Mouse (Mus musculus) neural tube, embryonic 12.5 days (tissue): Measurements from ENCODE around the gene Prkn. TPM values are rescaled to one million over a fixed set of nuclear protein-coding genes. Genes with fewer than 3 reads are reported as not detected.

Experiments used
- ATAC-seq: fragments of 200-750 bp; cut with Nextera tagmentation; 2 replicates; pipeline ENCODE4 v1.8.0; 2017; ENCODE audit warnings: low read depth, mild to moderate bottlenecking, moderate TSS enrichment, moderate library complexity; ENCODE audit not compliant: low FRiP score
- H3K27ac ChIP-seq: fragments of 300-500 bp; sonication (generic); 2 replicates; pipeline ENCODE4 v1.5.1; 2016
- H3K27me3 ChIP-seq: fragments of 300-500 bp; sonication (generic); replicated peaks from 2 replicates; pipeline ENCODE4 v1.6.1; 2016; ENCODE audit warnings: mild to moderate bottlenecking
- H3K36me3 ChIP-seq: fragments of 300-500 bp; sonication (generic); 2 replicates; pipeline ENCODE4 v1.6.1; 2016; ENCODE audit warnings: mild to moderate bottlenecking
- H3K4me1 ChIP-seq: fragments of 300-500 bp; sonication (generic); 2 replicates; pipeline ENCODE4 v1.6.1; 2016
- H3K4me2 ChIP-seq: fragments of 300-500 bp; sonication (generic); replicated peaks from 2 replicates; pipeline ENCODE4 v1.6.1; 2016; ENCODE audit warnings: mild to moderate bottlenecking
- H3K4me3 ChIP-seq: fragments of 300-500 bp; sonication (generic); 2 replicates; pipeline ENCODE4 v1.5.1; 2016
- H3K9ac ChIP-seq: fragments of 300-500 bp; sonication (generic); 2 replicates; pipeline ENCODE4 v1.6.1; 2016; ENCODE audit warnings: mild to moderate bottlenecking
- H3K9me3 ChIP-seq: fragments of 300-500 bp; sonication (generic); 2 replicates; pipeline ENCODE4 v1.6.1; 2016; ENCODE audit warnings: mild to moderate bottlenecking
- WGBS: fragments of 180-500 bp; shearing (Covaris S2); methylation state at CpG from one replicate; pipeline ENCODE4 v1.1.7; 2016; 5-methylcytosine and 5-hydroxymethylcytosine counted together
- polyA plus RNA-seq: library from polyadenylated mRNA; unstranded; fragments of >200 nt; fragmentation: Nextera tagmentation; extraction: Ambion mirVana; gene quantifications from 2 replicates; pipeline ENCODE4 v1.2.1, GENCODE M21; 2016

Prkn gene
- polyA plus RNA-seq, 1 experiment from 2014 or later: 2.0 TPM

DNA sequence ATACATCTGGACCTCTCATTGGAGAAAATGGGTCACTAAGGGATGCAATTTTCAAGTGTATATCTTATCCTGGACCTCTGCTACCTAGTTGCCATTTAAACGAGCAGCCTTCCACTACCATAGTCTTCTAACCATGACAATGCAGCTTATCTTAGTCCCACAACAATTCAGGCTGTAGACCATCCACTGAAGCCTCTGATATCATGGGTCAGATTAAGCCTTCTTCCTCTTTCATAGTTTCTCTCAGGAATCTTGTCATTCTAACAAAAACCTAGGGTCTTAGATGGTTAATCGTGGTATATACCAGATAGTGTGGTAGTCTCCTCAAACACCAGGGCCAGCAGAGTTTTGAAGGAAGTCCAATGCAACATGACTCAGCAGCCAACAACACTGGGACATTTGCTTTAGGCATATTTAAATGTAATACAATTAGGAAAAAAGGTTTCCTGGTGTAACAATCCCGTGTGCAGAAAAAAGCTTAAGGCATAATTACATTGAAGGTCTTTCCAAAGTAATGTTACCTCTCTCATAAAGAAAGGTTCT, 61.6 kb downstream of the Prkn start:
- 88% methylated on average over 3 of the region's 3 CpGs for WGBS
- no peak overlapping the region for H3K4me2 ChIP-seq
- H3K9me3 ChIP-seq: no peaks in the 10 kb centered on the region
- H3K27me3 ChIP-seq: no peaks in the 10 kb centered on the region
- no peaks in the 10 kb centered on the region for H3K4me1 ChIP-seq
- no peak overlapping the region for H3K4me3 ChIP-seq
- H3K9ac ChIP-seq: no peak overlapping the region
- no peak overlapping the region for H3K27ac ChIP-seq
- ATAC-seq: no peak
- H3K36me3 ChIP-seq: no peaks in the 10 kb centered on the region

DNA sequence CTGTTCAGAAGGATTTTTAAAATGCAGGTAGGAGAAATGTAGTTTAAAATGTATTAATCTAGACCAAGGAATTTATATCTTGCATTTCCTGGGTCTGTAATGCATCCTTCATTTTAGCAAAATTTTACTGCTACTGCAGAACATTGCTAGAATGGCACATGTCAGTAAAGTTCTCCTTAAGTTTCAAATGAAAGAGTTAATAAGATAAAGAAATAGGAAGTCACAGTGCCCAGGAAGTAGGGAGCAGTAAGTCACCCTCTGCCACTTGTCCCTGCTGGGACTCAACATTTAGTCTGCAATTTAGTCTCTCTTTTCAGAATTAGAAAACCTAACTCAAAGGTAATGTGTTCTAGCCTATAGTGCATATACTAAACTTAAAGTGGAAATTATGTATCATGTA, 96.5 kb downstream of the Prkn start:
- no peak for ATAC-seq
- Histone ChIP-seq H3K9ac (no peak overlapping the region), H3K9me3 (no peaks in the 10 kb centered on the region), H3K36me3 (no peaks in the 10 kb centered on the region), H3K4me1 (no peaks in the 10 kb centered on the region; the same call in 1 of the 2 replicates), H3K27ac (no peak overlapping the region), H3K4me3 (no peak overlapping the region), H3K4me2 (no peak overlapping the region), H3K27me3 (no peaks in the 10 kb centered on the region)

DNA sequence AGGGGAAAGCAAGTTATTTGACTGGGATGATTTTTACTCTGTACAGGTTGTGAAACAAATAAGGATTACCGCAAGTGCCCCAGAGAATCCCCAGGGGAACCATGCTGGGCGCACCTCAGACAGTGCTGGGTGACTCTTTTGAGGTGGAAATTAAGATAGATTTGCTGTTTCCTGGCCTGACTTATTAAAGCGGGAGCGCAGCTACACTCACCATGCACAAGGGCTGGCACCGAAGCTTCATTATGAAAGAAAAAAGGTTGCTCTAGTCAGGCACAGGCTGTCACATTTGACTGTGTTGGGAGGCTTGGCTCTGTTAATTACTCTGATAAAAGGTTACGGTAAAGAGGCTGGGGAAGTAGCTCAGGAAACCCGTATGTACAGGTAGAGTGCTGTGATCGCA, 97.7 kb downstream of the Prkn start:
- Histone ChIP-seq H3K27me3 (no peaks in the 10 kb centered on the region), H3K4me1 (no peaks in the 10 kb centered on the region; the same call in 1 of the 2 replicates), H3K27ac (no peak overlapping the region), H3K36me3 (no peaks in the 10 kb centered on the region), H3K9me3 (no peaks in the 10 kb centered on the region), H3K9ac (no peak overlapping the region), H3K4me3 (no peak overlapping the region), H3K4me2 (no peak overlapping the region)
- ATAC-seq: no peak
- WGBS: 38% methylated on average over 8 of the region's 8 CpGs

DNA sequence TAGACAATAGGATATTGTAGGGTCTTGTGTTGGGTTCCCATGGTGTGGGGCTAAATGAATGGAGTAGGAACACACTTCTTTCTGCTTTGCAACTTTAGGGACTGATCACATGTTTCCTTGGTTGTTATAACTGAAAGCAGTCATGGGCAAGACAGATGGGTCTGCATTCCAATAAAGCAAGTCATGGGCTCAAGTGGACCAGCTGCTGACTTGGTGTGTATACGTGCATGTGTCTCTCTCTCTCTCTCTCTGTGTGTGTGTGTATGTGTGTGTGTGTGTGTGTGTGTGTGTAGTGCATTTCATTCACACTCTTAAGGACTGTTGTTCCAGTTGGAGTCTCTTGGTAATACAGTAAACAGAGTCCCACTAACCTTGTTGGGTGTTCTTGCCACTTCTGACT, 98.6 kb downstream of the Prkn start:
- Histone ChIP-seq H3K4me2 (no peak overlapping the region), H3K27me3 (no peaks in the 10 kb centered on the region), H3K4me1 (no peaks in the 10 kb centered on the region; the same call in 1 of the 2 replicates), H3K9me3 (no peaks in the 10 kb centered on the region), H3K9ac (no peak overlapping the region), H3K27ac (no peak overlapping the region), H3K4me3 (no peak overlapping the region), H3K36me3 (no peaks in the 10 kb centered on the region)
- WGBS: 59% methylated on average over 1 of the region's 1 CpGs
- ATAC-seq: no peak

DNA sequence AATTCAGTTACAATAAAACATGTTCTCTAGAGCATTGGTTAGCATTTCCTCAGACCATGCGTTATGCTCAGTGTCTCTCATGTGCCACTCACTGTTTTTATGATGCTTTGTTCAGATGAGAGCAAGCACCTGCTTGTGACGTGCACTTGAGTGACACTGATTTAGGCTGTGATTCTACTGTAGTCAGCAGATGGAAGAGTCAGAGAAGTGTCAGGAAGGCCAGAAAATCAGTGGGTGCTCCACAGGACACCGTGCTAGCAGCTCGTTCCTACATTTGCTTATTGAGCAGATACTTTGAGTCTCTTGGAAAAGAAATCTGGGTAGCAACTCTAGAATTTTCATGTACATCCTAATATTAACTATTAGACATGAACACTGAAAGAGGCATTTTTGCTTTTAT, 106.4 kb downstream of the Prkn start:
- Histone ChIP-seq H3K4me3 (no peak overlapping the region), H3K36me3 (no peaks in the 10 kb centered on the region), H3K9ac (no peak overlapping the region), H3K4me1 (no peaks in the 10 kb centered on the region), H3K9me3 (no peaks in the 10 kb centered on the region), H3K4me2 (no peak overlapping the region), H3K27ac (no peak overlapping the region), H3K27me3 (no peaks in the 10 kb centered on the region)
- 76% methylated on average over 4 of the region's 4 CpGs for WGBS
- no peak for ATAC-seq

DNA sequence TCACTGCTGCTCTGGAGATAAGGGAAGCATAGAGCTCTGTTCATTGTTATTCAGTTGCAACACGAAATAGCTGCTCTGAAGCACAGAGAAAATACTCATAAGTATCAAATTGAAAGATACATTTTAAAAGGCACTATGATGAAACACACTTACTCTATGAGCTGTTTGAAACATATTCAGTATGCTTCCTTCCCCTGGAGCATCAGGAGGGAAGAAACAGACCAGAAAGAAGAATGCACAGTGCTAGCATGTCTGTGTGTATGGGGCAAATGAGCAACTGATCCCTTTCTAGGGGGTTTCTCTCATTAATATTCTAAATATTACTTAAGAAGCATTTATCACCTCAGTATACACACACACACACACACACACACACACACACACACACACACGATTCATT, 107.4 kb downstream of the Prkn start:
- no peak overlapping the region for H3K4me3 ChIP-seq
- H3K9ac ChIP-seq: no peak overlapping the region
- H3K27me3 ChIP-seq: no peaks in the 10 kb centered on the region
- no peaks in the 10 kb centered on the region for H3K36me3 ChIP-seq
- ATAC-seq: no peak
- no peak overlapping the region for H3K27ac ChIP-seq
- WGBS: 79% methylated on average over 2 of the region's 2 CpGs
- H3K9me3 ChIP-seq: no peaks in the 10 kb centered on the region
- H3K4me2 ChIP-seq: no peak overlapping the region
- H3K4me1 ChIP-seq: no peaks in the 10 kb centered on the region

DNA sequence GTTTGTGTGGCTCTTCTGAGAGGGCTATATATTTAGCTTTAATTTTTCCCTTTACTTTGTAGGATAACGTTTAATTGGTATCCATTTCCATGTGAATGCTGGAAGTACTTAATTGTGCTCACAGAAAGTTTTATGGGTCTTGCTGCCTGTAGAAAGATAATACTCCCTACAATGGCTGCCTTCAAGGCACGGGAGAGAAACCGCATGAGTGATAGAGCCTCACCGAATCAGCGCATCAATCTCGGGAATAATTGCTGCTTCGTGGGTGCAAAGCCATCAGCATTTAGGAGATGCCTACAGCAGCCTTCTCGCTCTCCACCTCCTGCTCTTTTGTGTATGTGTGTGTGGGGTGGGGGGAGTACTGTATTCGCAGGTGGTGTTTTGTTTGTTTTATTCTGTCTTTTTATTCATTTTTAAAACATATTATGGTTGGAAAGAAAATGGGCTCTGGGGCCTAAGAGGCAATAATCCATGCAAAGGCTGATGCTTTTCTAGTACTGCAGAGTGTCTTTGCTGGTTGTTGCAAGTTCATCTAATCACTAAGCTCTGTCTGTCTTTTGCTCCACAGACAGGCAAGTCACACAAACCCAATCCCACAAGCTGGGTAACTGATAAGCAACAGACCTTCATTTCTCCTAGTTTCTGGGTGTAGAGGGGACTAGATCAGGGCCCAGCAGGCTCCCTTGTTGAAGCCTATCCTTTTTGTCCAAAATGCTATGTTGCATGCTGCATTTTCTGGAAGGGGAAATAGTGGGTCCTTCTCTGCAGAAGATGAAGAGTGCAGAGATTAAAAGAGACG, 119.1 kb downstream of the Prkn start:
- WGBS: 22% methylated on average over 10 of the region's 10 CpGs

DNA sequence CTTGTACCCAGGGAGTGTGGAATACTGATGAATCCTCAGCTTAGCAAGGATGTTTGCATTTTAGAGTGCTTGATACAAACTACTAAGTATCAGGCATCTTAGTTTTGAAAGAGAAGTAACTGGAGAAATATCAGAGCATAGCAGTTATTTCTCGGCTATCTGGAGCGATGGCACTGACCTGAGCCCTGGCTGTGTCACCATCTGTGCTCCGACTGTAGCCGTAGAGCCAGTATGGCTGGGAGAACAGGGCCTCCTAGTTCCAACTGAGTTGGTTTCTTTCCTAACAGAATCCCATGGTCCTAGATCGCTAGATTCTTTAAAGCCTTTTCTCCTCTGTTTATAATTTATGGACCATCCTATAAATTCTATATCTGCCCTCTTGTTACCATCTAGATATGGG, 122.0 kb downstream of the Prkn start:
- no peak overlapping the region for H3K4me3 ChIP-seq
- WGBS: 84% methylated on average over 5 of the region's 5 CpGs
- H3K9me3 ChIP-seq: no peaks in the 10 kb centered on the region
- no peak overlapping the region for H3K9ac ChIP-seq
- ATAC-seq: no peak
- no peak overlapping the region for H3K4me2 ChIP-seq
- no peaks in the 10 kb centered on the region for H3K36me3 ChIP-seq
- 0 out of 2 replicates have a peak, but pooled peaks cover 2% of the 10 kb centered on the region for H3K27me3 ChIP-seq
- H3K27ac ChIP-seq: no peak overlapping the region
- peaks cover 6% of the 10 kb centered on the region; the same call in 1 of the 2 replicates for H3K4me1 ChIP-seq

More for the DNA sequence above, 119.1 kb downstream of the Prkn start:
- no peak for ATAC-seq
- Histone ChIP-seq H3K36me3 (no peaks in the 10 kb centered on the region), H3K4me1 (peaks cover 6% of the 10 kb centered on the region; the same call in 1 of the 2 replicates), H3K9ac (no peak overlapping the region), H3K4me3 (no peak overlapping the region), H3K27ac (no peak overlapping the region), H3K9me3 (no peaks in the 10 kb centered on the region), H3K4me2 (peak overlapping the region; percentile 27), H3K27me3 (0 out of 2 replicates have a peak, but pooled peaks cover 2% of the 10 kb centered on the region)

DNA sequence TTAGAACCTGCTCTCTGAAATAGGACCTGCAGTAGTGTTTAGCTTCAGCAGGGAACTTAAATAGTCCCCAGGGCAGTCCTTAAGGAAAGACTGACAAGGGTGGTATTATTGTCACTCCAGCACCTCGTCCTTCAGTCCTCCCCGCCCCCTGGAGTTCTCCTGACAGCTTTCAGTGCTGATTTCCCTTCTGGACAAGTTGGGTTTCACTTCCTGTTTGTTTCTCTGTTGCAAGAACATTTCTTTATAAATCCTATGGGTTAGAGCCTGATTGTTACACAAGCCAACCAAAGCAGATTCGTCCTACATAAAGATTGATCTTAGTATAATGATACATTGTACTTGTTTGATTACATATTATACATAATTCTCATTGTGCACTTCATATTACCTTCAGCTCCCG, 142.0 kb downstream of the Prkn start:
- no peak for ATAC-seq
- Histone ChIP-seq H3K4me3 (no peak overlapping the region), H3K4me1 (no peaks in the 10 kb centered on the region), H3K27ac (no peak overlapping the region), H3K9me3 (no peaks in the 10 kb centered on the region), H3K4me2 (no peak overlapping the region), H3K27me3 (no peaks in the 10 kb centered on the region), H3K36me3 (no peaks in the 10 kb centered on the region), H3K9ac (no peak overlapping the region)
- 67% methylated on average over 4 of the region's 4 CpGs for WGBS

DNA sequence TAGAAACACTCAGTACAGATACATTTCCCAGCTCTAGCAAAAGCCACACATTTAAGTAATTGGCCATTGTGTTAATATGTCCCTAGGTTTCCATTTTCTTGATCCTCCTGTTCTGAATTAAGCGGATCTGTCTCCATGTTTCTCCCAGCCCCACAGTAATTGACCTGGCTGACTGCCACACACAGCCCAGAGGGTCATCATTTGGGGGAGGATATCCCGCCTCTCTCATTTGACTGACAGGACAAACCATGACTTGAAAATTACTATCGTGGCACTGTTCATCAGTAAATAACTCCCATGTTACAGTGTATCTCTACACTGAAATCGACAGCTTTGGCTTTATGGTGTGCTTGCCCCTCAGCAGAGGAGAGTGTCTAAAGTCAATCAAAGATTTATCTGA, 146.9 kb downstream of the Prkn start:
- WGBS: 76% methylated on average over 4 of the region's 4 CpGs
- H3K9me3 ChIP-seq: no peaks in the 10 kb centered on the region
- no peak overlapping the region for H3K4me2 ChIP-seq
- no peak overlapping the region for H3K4me3 ChIP-seq
- no peak overlapping the region for H3K9ac ChIP-seq
- ATAC-seq: no peak
- no peaks in the 10 kb centered on the region for H3K4me1 ChIP-seq
- no peaks in the 10 kb centered on the region for H3K27me3 ChIP-seq
- H3K36me3 ChIP-seq: no peaks in the 10 kb centered on the region
- H3K27ac ChIP-seq: no peak overlapping the region

DNA sequence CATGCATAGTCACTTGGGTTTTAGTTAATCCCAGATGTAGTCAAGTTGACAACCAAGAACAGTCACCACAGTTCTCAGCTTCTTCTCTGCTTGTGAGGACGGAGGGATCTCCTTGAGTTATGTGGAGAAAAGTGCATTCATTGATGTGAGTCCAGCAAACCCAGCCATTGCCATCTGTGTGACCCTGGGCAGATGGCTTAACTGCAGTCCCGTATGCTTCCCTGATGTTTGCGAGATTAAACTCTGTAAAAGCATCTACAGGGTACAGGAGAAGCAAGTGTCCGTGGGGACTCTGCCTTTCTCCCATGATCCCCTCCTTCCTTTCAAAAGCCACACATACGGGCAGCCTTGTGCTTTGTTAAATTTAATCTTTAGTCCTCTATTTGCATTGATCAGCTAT, 157.1 kb downstream of the Prkn start:
- no peaks in the 10 kb centered on the region for H3K27me3 ChIP-seq
- no peaks in the 10 kb centered on the region for H3K9me3 ChIP-seq
- H3K4me2 ChIP-seq: no peak overlapping the region
- H3K4me3 ChIP-seq: no peak overlapping the region
- no peak for ATAC-seq
- H3K4me1 ChIP-seq: no peaks in the 10 kb centered on the region
- H3K9ac ChIP-seq: no peak overlapping the region
- no peaks in the 10 kb centered on the region for H3K36me3 ChIP-seq
- no peak overlapping the region for H3K27ac ChIP-seq
- WGBS: 71% methylated on average over 5 of the region's 5 CpGs

DNA sequence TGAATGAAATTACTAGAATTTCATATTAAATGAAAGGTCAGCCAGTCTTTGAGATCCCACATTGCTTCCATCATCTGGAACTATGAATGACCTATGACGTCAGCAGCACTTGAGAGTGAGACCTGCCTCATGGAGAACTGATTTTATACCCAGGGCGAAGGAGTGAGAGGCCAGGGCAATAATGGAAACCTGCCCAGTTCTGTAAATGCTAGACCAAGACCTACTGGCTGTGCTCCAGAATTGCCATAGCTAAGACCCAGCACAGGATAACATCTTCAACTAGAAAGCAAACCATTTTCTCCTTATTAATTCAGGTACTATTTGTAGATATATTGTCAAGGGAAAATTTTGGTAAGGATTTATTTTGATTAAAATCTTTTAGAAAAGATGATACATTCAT, 183.2 kb downstream of the Prkn start:
- WGBS: 87% methylated on average over 2 of the region's 2 CpGs
- H3K36me3 ChIP-seq: no peaks in the 10 kb centered on the region
- ATAC-seq: no peak

DNA sequence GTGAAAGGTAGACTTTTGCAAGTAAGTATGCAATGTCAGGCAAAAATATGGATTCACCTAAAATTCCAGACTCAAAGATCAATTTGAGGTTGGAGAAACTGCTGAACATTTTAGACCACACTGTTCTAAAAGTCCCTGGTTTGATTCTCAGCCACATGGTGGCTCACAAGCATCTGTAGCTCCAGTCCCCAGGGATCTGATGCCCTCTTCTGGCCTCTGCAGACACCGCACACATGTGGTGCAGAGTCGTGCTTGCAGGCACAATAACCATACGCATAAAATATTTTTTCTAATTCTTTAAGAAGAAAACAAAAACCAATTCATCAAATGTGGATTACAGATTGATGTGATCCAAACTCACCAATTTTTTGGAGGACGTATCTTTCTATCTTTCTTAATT, 189.2 kb downstream of the Prkn start:
- H3K9ac ChIP-seq: no peak overlapping the region
- H3K27me3 ChIP-seq: no peaks in the 10 kb centered on the region
- no peak overlapping the region for H3K27ac ChIP-seq
- H3K4me3 ChIP-seq: no peak overlapping the region
- 97% methylated on average over 4 of the region's 4 CpGs for WGBS
- H3K9me3 ChIP-seq: no peaks in the 10 kb centered on the region
- ATAC-seq: no peak
- no peaks in the 10 kb centered on the region for H3K4me1 ChIP-seq
- H3K36me3 ChIP-seq: no peaks in the 10 kb centered on the region
- H3K4me2 ChIP-seq: no peak overlapping the region

More for the DNA sequence above, 183.2 kb downstream of the Prkn start:
- H3K27me3 ChIP-seq: no peaks in the 10 kb centered on the region
- H3K4me1 ChIP-seq: no peaks in the 10 kb centered on the region
- H3K9ac ChIP-seq: no peak overlapping the region
- no peak overlapping the region for H3K4me2 ChIP-seq
- no peaks in the 10 kb centered on the region for H3K9me3 ChIP-seq
- H3K27ac ChIP-seq: no peak overlapping the region
- H3K4me3 ChIP-seq: no peak overlapping the region
